Mouse (Mus musculus): ENCODE measurements at regions not wholly inside any gene's neighbourhood (a gene's known extent, or its start where the extent isn't known, plus 50 kb on each side); places are given as distances from the start of the nearest gene placed in this dataset.

- no peak for DNase-seq (ENCODE audit: low spot score in 2 of 2)
These were observed 70.2 kb upstream of the Plcl2 start for GRCm38 (mm10) chr17:50438960-50439359.

GRCm38 (mm10) chr17:50439365-50439764, 69.8 kb upstream of the Plcl2 start:
- DNase-seq (ENCODE audit: low spot score in 2 of 2), result no peak

GRCm38 (mm10) chr17:50442062-50442461, 67.1 kb upstream of the Plcl2 start:
- no peak for DNase-seq (ENCODE audit: low spot score in 2 of 2)

- DNase-seq (ENCODE audit: low spot score in 2 of 2), result no peak
These were observed 66.3 kb upstream of the Plcl2 start for GRCm38 (mm10) chr17:50442905-50443304.

GRCm38 (mm10) chr17:50443376-50444022, 65.7 kb upstream of the Plcl2 start:
- DNase-seq (ENCODE audit: low spot score in 2 of 2), result no peak

GRCm38 (mm10) chr17:50444023-50444389, 65.2 kb upstream of the Plcl2 start:
- DNase-seq (ENCODE audit: low spot score in 2 of 2), result no peak

- no peak for DNase-seq (ENCODE audit: low spot score in 2 of 2)
These were observed 60.5 kb upstream of the Plcl2 start for GRCm38 (mm10) chr17:50448693-50449092.

- no peak for DNase-seq (ENCODE audit: low spot score in 2 of 2)
These were observed 57.6 kb upstream of the Plcl2 start for GRCm38 (mm10) chr17:50451606-50452005.

GRCm38 (mm10) chr17:50453524-50453923, 55.7 kb upstream of the Plcl2 start:
- no peak for DNase-seq (ENCODE audit: low spot score in 2 of 2)

- DNase-seq (ENCODE audit: low spot score in 2 of 2), result peak in 1 of 2 experiments; percentile 36
These were observed 55.2 kb upstream of the Plcl2 start for GRCm38 (mm10) chr17:50453956-50454355.

GRCm38 (mm10) chr17:50454917-50455316, 54.3 kb upstream of the Plcl2 start:
- peak; percentile 48 to 49 for DNase-seq (ENCODE audit: low spot score in 2 of 2)

- peak; percentile 52 to 70 for DNase-seq (ENCODE audit: low spot score in 2 of 2)
These were observed 53.5 kb upstream of the Plcl2 start for GRCm38 (mm10) chr17:50455719-50456118.

GRCm38 (mm10) chr17:50457053-50457697, 52.0 kb upstream of the Plcl2 start:
- peak; percentile 36 to 54 for DNase-seq (ENCODE audit: low spot score in 2 of 2)

- DNase-seq (ENCODE audit: low spot score in 2 of 2), result peak in 1 of 2 experiments; percentile 65
These were observed 51.0 kb upstream of the Plcl2 start for GRCm38 (mm10) chr17:50458232-50458631.
